Mouse (Mus musculus) hindbrain, embryonic 14.5 days (tissue): ENCODE data around the gene Polr3a. TPM values are rescaled to one million over a fixed set of nuclear protein-coding genes. Genes with fewer than 3 reads are reported as not detected.
"Not testable (repeated sequence)": the region's sequence is repeated elsewhere in the genome, so short reads cannot be mapped to it uniquely, and the experiment has no call there.

Experiments used
- ATAC-seq: fragments of 200-750 bp; cut with Nextera tagmentation; 2 replicates; pipeline ENCODE4 v1.8.0; 2017; ENCODE audit warnings: moderate number of reproducible peaks, mild to moderate bottlenecking, moderate TSS enrichment, moderate library complexity; ENCODE audit not compliant: low FRiP score
- DNase-seq: peaks from one replicate; pipeline ENCODE4 v3.0.0-alpha.2; 2015; ENCODE audit warnings: low spot score
- H3K27ac ChIP-seq: fragments of 300-500 bp; sonication (generic); 2 replicates; pipeline ENCODE4 v1.5.1; 2014; ENCODE audit warnings: mild to moderate bottlenecking, moderate library complexity
- H3K27me3 ChIP-seq: fragments of 300-500 bp; sonication (generic); 2 replicates; pipeline ENCODE4 v1.6.1; 2014; ENCODE audit warnings: mild to moderate bottlenecking, low read length, mixed read lengths; ENCODE audit not compliant: control insufficient read depth, insufficient read depth
- H3K36me3 ChIP-seq: fragments of 300-500 bp; sonication (generic); replicated peaks from 2 replicates; pipeline ENCODE4 v1.6.1; 2014; ENCODE audit not compliant: control insufficient read depth, insufficient read depth
- H3K4me1 ChIP-seq: fragments of 300-500 bp; sonication (generic); replicated peaks from 2 replicates; pipeline ENCODE4 v1.6.1; 2014; ENCODE audit warnings: antibody characterized with exemption, low read length, mixed read lengths; ENCODE audit not compliant: control insufficient read depth, insufficient read depth
- H3K4me2 ChIP-seq: fragments of 300-500 bp; sonication (generic); replicated peaks from 2 replicates; pipeline ENCODE4 v1.6.1; 2014; ENCODE audit warnings: mild to moderate bottlenecking, moderate library complexity
- H3K4me3 ChIP-seq: fragments of 300-500 bp; sonication (generic); replicated peaks from 2 replicates; pipeline ENCODE4 v1.5.1; 2014; ENCODE audit warnings: mild to moderate bottlenecking, low read length
- H3K9ac ChIP-seq: fragments of 300-500 bp; sonication (generic); 2 replicates; pipeline ENCODE4 v1.6.1; 2014
- H3K9me3 ChIP-seq: fragments of 300-500 bp; sonication (generic); 2 replicates; pipeline ENCODE4 v1.6.1; 2016; ENCODE audit warnings: low read length; ENCODE audit not compliant: control insufficient read depth
- WGBS: fragments of 180-500 bp; shearing (Covaris S2); extraction: QIAGEN DNeasy Blood & Tissue Kit; methylation state at CpG from one replicate; pipeline ENCODE4 v1.1.7; 2014; 5-methylcytosine and 5-hydroxymethylcytosine counted together
- polyA plus RNA-seq: library from polyadenylated mRNA; unstranded; fragments of >200 nt; fragmentation: Nextera tagmentation; extraction: Ambion mirVana; gene quantifications from 2 replicates; pipeline ENCODE4 v1.2.1, GENCODE M21; 2014

Polr3a gene
- polyA plus RNA-seq, 1 experiment from 2014 or later: 18.6 TPM

DNA sequence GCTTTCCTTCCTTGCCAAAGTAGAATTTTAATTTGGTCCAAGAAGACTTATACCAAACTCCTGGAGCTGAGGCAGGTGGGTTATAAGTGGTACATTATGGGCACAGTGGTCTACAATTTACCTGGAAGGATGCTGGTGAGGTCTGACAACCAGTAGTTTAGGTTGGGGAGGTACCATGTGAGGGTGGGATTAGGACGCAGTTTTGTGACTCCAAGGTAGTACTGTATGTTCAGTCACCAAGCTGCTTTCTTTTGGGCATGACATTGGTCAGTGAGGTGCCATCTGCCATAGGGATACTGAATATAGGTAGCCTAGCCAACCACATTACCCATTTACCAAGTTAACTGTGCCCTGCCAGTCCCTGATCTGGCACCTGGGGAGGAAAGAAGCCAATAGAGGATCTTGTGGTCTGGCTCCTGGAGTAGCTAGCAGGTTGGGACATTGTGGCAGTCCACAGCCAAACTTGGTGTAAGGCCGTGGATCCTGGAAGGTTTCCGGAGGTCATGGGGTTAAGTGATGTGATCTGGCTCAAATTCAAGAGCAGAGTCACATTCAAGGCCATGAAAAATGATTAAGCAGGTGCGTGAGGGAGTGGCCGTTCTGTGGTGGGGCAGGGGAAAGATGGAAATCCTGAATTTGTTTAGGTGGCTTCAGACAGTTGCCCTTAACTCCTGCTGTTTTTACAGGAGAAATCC lies 11.8 kb upstream of the Polr3a start:
- H3K27me3 ChIP-seq: no peaks in the 10 kb centered on the region
- peaks cover 64% of the 10 kb centered on the region for H3K36me3 ChIP-seq
- no peak overlapping the region for H3K27ac ChIP-seq
- no peak overlapping the region for H3K4me3 ChIP-seq
- H3K4me1 ChIP-seq: peaks cover 21% of the 10 kb centered on the region
- no peak overlapping the region for H3K9ac ChIP-seq
- DNase-seq (no peak), ATAC-seq (no peak)
- H3K4me2 ChIP-seq: no peak overlapping the region
- no peaks in the 10 kb centered on the region for H3K9me3 ChIP-seq
- WGBS: 67% methylated on average over 5 of the region's 5 CpGs

DNA sequence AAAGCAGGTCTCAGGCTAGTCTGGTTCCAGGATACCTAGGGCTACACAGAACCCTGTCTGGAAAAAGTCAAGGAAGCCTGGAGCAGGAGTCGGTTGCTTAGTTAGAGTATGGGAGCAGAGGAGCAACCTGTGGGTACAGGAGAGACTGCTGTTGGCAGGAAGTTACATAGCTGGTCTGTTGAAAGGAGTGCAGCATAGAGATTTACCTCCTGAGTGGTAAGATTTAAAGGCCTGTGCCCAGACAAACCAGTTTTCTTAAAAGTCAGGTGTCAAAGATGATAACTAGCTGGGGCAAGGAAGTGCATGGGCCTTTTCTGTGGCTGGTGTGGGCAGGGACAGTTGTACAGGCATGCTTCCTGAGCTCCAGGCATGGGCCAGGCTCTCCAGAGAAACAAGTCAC lies 10.6 kb upstream of the Polr3a start:
- H3K27me3 ChIP-seq: no peaks in the 10 kb centered on the region
- DNase-seq: no peak
- H3K9me3 ChIP-seq: no peaks in the 10 kb centered on the region
- no peak overlapping the region for H3K4me2 ChIP-seq
- WGBS: 88% methylated on average over 1 of the region's 1 CpGs
- no peak overlapping the region for H3K4me3 ChIP-seq
- no peak overlapping the region for H3K27ac ChIP-seq
- H3K4me1 ChIP-seq: peaks cover 25% of the 10 kb centered on the region
- ATAC-seq: no peak
- no peak overlapping the region for H3K9ac ChIP-seq
- peaks cover 76% of the 10 kb centered on the region for H3K36me3 ChIP-seq

GRCm38 (mm10) chr14:24496507-24496906 lies 9.6 kb upstream of the Polr3a start:
- no peaks in the 10 kb centered on the region for H3K9me3 ChIP-seq
- peaks cover 83% of the 10 kb centered on the region for H3K36me3 ChIP-seq
- 91% methylated on average over 1 of the region's 1 CpGs for WGBS
- no peak overlapping the region for H3K4me2 ChIP-seq
- peaks cover 32% of the 10 kb centered on the region for H3K4me1 ChIP-seq
- no peak overlapping the region for H3K27ac ChIP-seq
- H3K9ac ChIP-seq: no peak overlapping the region
- ATAC-seq (no peak), DNase-seq (no peak)
- no peaks in the 10 kb centered on the region for H3K27me3 ChIP-seq
- H3K4me3 ChIP-seq: no peak overlapping the region

DNA sequence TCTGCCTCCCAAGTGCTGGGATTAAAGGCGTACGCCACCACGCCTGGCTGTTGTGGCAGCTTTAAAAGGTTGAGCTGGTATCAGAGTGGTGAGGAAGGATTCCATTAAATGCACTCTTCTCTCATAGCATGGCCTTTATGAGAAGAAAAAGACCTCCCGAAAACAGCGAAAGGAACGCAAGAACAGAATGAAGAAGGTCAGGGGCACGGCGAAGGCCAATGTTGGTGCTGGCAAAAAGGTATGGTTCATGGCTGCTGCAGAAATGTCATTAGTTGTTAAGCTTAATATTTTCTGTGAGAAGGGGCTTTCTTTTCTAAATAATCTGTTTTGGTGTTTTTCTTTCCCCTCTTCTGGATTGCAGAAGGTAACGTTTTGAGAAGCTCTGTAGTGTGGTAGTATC lies 6.4 kb upstream of the Polr3a start:
- DNase-seq: no peak
- no peaks in the 10 kb centered on the region for H3K9me3 ChIP-seq
- whole genome bisulfite sequencing: 88% methylated on average over 9 of the region's 9 CpGs
- H3K9ac ChIP-seq: no peak overlapping the region
- no peak overlapping the region for H3K4me3 ChIP-seq
- no peak overlapping the region for H3K27ac ChIP-seq
- H3K27me3 ChIP-seq: no peaks in the 10 kb centered on the region
- H3K4me1 ChIP-seq: peaks cover 28% of the 10 kb centered on the region
- H3K4me2 ChIP-seq: no peak overlapping the region
- no peak for ATAC-seq
- peaks cover 64% of the 10 kb centered on the region for H3K36me3 ChIP-seq

- H3K36me3 ChIP-seq: peaks cover 46% of the 10 kb centered on the region
- H3K27ac ChIP-seq: peak overlapping the region; percentile 79
- no peaks in the 10 kb centered on the region for H3K9me3 ChIP-seq
- H3K4me3 ChIP-seq: peak overlapping the region; percentile 81
- ATAC-seq (no peak), DNase-seq (no peak)
- peak overlapping the region; percentile 72 for H3K4me2 ChIP-seq
- 7% methylated on average over 11 of the region's 11 CpGs for WGBS
- H3K27me3 ChIP-seq: no peaks in the 10 kb centered on the region
- H3K4me1 ChIP-seq: peaks cover 28% of the 10 kb centered on the region
- peak overlapping the region; percentile 86 for H3K9ac ChIP-seq
Measured at GRCm38 (mm10) chr14:24491266-24491981, 4.6 kb upstream of the Polr3a start.

- Histone ChIP-seq H3K27ac (peak overlapping the region; percentile 79), H3K9me3 (no peaks in the 10 kb centered on the region), H3K27me3 (no peaks in the 10 kb centered on the region), H3K36me3 (peaks cover 38% of the 10 kb centered on the region), H3K4me3 (peak overlapping the region; percentile 81), H3K4me2 (peak overlapping the region; percentile 72), H3K9ac (peak overlapping the region; percentile 86), H3K4me1 (peaks cover 33% of the 10 kb centered on the region)
- ATAC-seq: peak; percentile 93
- under 1% methylated on average over 64 of the region's 64 CpGs for WGBS
- DNase-seq: peak; percentile 98
Measured at GRCm38 (mm10) chr14:24490468-24491265, 3.8 kb upstream of the Polr3a start.

DNA sequence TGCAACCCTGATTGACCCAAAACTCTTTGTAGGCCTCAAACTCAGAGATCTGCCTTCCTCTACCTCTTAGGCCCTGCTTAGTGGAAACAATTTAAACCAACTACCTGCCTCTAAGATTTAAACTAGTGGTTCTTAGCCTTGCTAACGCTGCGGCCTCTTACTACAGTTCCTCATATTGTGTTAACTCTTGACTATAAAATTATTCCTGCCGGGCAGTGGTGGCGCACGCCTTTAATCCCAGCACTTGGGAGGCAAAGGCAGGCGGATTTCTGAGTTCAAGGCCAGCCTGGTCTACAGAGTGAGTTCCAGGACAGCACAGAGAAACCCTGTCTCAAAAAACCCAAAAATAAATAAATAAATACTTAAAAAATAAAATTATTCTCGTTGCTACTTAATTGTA lies 2.9 kb upstream of the Polr3a start:
- DNase-seq, H3K4me3 ChIP-seq, H3K9ac ChIP-seq, H3K27me3 ChIP-seq, H3K27ac ChIP-seq, H3K9me3 ChIP-seq, ATAC-seq, H3K4me2 ChIP-seq: not testable (repeated sequence)
- peaks cover 33% of the 10 kb centered on the region for H3K4me1 ChIP-seq
- WGBS: 93% methylated on average over 7 of the region's 7 CpGs
- H3K36me3 ChIP-seq: peaks cover 29% of the 10 kb centered on the region

DNA sequence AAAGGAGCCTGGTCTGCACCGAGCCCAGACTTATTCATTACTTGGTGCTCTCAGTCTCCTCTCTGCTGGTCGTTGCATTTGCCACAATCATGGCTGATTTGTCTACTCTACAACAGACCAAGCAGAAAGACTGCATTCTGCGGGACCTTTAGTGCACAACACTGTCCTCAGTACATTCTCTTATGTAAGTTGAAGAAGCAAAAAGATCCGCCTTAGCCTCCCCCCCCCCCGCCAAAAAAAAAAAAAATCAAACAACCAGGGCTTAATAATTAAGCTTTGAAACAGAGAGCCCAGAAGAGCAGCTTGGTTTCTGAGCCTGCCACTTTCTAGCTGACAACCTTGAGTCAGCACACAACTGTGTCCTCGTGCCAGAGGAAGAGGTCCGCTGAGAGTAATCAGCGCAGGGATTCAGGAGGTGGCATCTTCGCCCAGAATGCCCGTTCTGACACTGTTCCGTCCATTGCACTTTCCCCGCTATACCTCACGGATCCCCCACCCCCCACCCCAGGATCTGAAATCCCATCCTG lies 554 bp downstream of the Polr3a start:
- DNase-seq: no peak
- H3K27ac ChIP-seq: no peak overlapping the region
- ATAC-seq: 0 out of 2 replicates have a peak, but pooled peaks have one; percentile 7
- peak overlapping the region; percentile 66 for H3K4me2 ChIP-seq
- H3K9ac ChIP-seq: peak overlapping the region; percentile 81
- peaks cover 29% of the 10 kb centered on the region for H3K36me3 ChIP-seq
- peak overlapping the region; percentile 74 for H3K4me3 ChIP-seq
- H3K9me3 ChIP-seq: no peaks in the 10 kb centered on the region
- 10% methylated on average over 12 of the region's 13 CpGs for WGBS
- no peaks in the 10 kb centered on the region for H3K27me3 ChIP-seq
- peaks cover 9% of the 10 kb centered on the region; the same call in 1 of the 2 replicates for H3K4me1 ChIP-seq

DNA sequence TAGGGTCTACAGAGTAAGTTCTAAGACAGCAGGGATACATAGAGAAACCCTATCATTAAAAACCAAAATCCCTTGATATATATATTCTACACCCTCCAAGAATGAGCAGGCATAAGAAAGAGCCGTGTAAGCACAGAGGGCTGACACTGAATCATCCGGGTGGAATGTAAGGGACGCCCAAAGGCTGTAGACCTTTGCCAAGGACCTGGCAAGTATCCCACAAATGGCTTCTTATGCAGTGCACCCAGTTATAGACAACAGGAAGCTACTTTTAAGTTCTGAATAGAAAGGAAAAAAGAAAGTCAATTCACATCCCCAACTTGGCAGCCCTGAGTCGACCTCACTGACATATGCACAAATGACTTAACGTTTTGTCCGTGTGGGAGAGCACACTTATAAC lies 18.1 kb downstream of the Polr3a start:
- WGBS: 93% methylated on average over 6 of the region's 6 CpGs
- H3K9me3 ChIP-seq: no peaks in the 10 kb centered on the region
- no peak overlapping the region for H3K4me3 ChIP-seq
- no peaks in the 10 kb centered on the region for H3K27me3 ChIP-seq
- peaks cover 98% of the 10 kb centered on the region for H3K36me3 ChIP-seq
- H3K9ac ChIP-seq: no peak overlapping the region
- ATAC-seq (no peak), DNase-seq (no peak)
- H3K4me2 ChIP-seq: no peak overlapping the region
- H3K27ac ChIP-seq: no peak overlapping the region
- no peaks in the 10 kb centered on the region for H3K4me1 ChIP-seq
